Mouse (Mus musculus) lung, embryonic 16.5 days (tissue): ENCODE data around the gene Gm9903. TPM values are rescaled to one million over a fixed set of nuclear protein-coding genes. Genes with fewer than 3 reads are reported as not detected.
A peak's percentile ranks its signal among the peaks of the same experiment; 100 is the strongest.

ENCODE experiments used
- ATAC-seq: fragments of 200-750 bp; cut with Nextera tagmentation; 2 replicates; pipeline ENCODE4 v1.8.0; 2017; ENCODE audit warnings: low read depth, mild to moderate bottlenecking, moderate library complexity
- H3K27ac ChIP-seq: fragments of 300-500 bp; sonication (generic); 2 replicates; pipeline ENCODE4 v1.5.1; 2014; ENCODE audit warnings: mild to moderate bottlenecking, control low read depth, low read length
- H3K27me3 ChIP-seq: fragments of 300-500 bp; sonication (generic); 2 replicates; pipeline ENCODE4 v1.6.1; 2014; ENCODE audit warnings: low read depth, low read length, mixed read lengths; ENCODE audit not compliant: control insufficient read depth, insufficient read depth
- H3K36me3 ChIP-seq: fragments of 300-500 bp; sonication (generic); 2 replicates; pipeline ENCODE4 v1.6.1; 2014; ENCODE audit warnings: low read length; ENCODE audit not compliant: control insufficient read depth, insufficient read depth
- H3K4me1 ChIP-seq: fragments of 300-500 bp; sonication (generic); replicated peaks from 2 replicates; pipeline ENCODE4 v1.6.1; 2014; ENCODE audit warnings: low read length, mixed read lengths; ENCODE audit not compliant: control insufficient read depth, insufficient read depth
- H3K4me2 ChIP-seq: fragments of 300-500 bp; sonication (generic); 2 replicates; pipeline ENCODE4 v1.6.1; 2014; ENCODE audit warnings: low read depth, low read length, control low read depth
- H3K4me3 ChIP-seq: fragments of 300-500 bp; sonication (generic); 2 replicates; pipeline ENCODE4 v1.5.1; 2014; ENCODE audit warnings: mild to moderate bottlenecking, low read length, control low read depth
- H3K9ac ChIP-seq: fragments of 300-500 bp; sonication (generic); 2 replicates; pipeline ENCODE4 v1.6.1; 2014; ENCODE audit warnings: low read length, control low read depth
- H3K9me3 ChIP-seq: fragments of 300-500 bp; sonication (generic); 2 replicates; pipeline ENCODE4 v1.6.1; 2016; ENCODE audit warnings: low read length; ENCODE audit not compliant: control insufficient read depth
- WGBS: fragments of 180-500 bp; shearing (Covaris S2); extraction: QIAGEN DNeasy Blood & Tissue Kit; methylation state at CpG from one replicate; pipeline ENCODE4 v1.1.7; 2014; 5-methylcytosine and 5-hydroxymethylcytosine counted together
- polyA plus RNA-seq: library from polyadenylated mRNA; unstranded; fragments of >200 nt; fragmentation: Nextera tagmentation; extraction: Ambion mirVana; gene quantifications from 2 replicates; pipeline ENCODE4 v1.2.1, GENCODE M21; 2015

The Gm9903 gene
- polyA plus RNA-seq, 1 experiment from 2014 or later, result 0.16 TPM

- Histone ChIP-seq H3K4me2 (no peak overlapping the region), H3K36me3 (no peaks in the 10 kb centered on the region), H3K9me3 (no peaks in the 10 kb centered on the region), H3K9ac (no peak overlapping the region), H3K4me3 (no peak overlapping the region), H3K27ac (peak overlapping the region; percentile 81), H3K27me3 (no peaks in the 10 kb centered on the region), H3K4me1 (peaks cover 10% of the 10 kb centered on the region)
- peak; percentile 51 for ATAC-seq
- 32% methylated on average over 5 of the region's 5 CpGs for WGBS
These were observed 48.5 kb downstream of the Gm9903 start for GRCm38 (mm10) chr5:33678244-33678643.

GRCm38 (mm10) chr5:33681044-33681443 is 51.3 kb downstream of the Gm9903 start:
- H3K9ac ChIP-seq, result no peak overlapping the region
- H3K4me3 ChIP-seq, result no peak overlapping the region
- no peak overlapping the region for H3K4me2 ChIP-seq
- no peak for ATAC-seq
- no peaks in the 10 kb centered on the region for H3K9me3 ChIP-seq
- H3K27me3 ChIP-seq, result no peaks in the 10 kb centered on the region
- WGBS, result 60% methylated on average over 3 of the region's 3 CpGs
- H3K27ac ChIP-seq, result no peak overlapping the region
- H3K36me3 ChIP-seq, result no peaks in the 10 kb centered on the region
- H3K4me1 ChIP-seq, result peaks cover 5% of the 10 kb centered on the region; the same call in 1 of the 2 replicates

Other genes with a start within 250 kb of the Gm9903 start
- gene Nkx1-1, start 195.9 kb upstream of the Gm9903 start, polyA plus RNA-seq, result not detected in 2 replicates
- 44.3 and 53.6 TPM in 2 replicates for gene Fam53a, start 290 bp upstream of the Gm9903 start, polyA plus RNA-seq
- 242 and 259 TPM in 2 replicates for gene Slbp, start 22.6 kb downstream of the Gm9903 start, polyA plus RNA-seq
- gene Tacc3, start 28.2 kb downstream of the Gm9903 start, polyA plus RNA-seq, result 190 and 214 TPM in 2 replicates
- gene Tmem129, start 28.5 kb downstream of the Gm9903 start, polyA plus RNA-seq, result 41.0 and 41.8 TPM in 2 replicates
- gene Fgfr3, start 91.7 kb downstream of the Gm9903 start, polyA plus RNA-seq, result 64.4 and 67.2 TPM in 2 replicates
- gene Letm1, start 152.9 kb downstream of the Gm9903 start, polyA plus RNA-seq, result 33.8 and 41.0 TPM in 2 replicates
- 43.0 and 45.0 TPM in 2 replicates for gene Nsd2, start 190.8 kb downstream of the Gm9903 start, polyA plus RNA-seq